Mouse (Mus musculus) CH12F3 (cell line): ENCODE results near the gene Fam178b.

Experiments
- in situ Hi-C: fragments of 300-500 bp; cut with MboI; formaldehyde crosslinking; loops from 2 replicates; pipeline ENCODE4 v1.14.3; 2020; ENCODE audit warnings: low sequenced_read_pairs

The Fam178b gene

GRCm38 (mm10) chr1:36682620-36683355 is at the start of gene Fam178b:
Fam178b (minus strand) TSS chr1:36683183.
- in situ Hi-C loops: no loop called here

- in situ Hi-C loops: no loop called here
Measured at GRCm38 (mm10) chr1:36724057-36724431, 41.1 kb upstream of the Fam178b start.

GRCm38 (mm10) chr1:36723146-36724056 is 40.4 kb upstream of the Fam178b start:
- in situ Hi-C loops: no loop called here

GRCm38 (mm10) chr1:36718786-36719185 is 35.8 kb upstream of the Fam178b start:
- in situ Hi-C loops: no loop called here

GRCm38 (mm10) chr1:36714311-36714710 is 31.3 kb upstream of the Fam178b start, which contains the start of gene Actr1b:
Actr1b (minus strand) TSS chr1:36714422.
- in situ Hi-C loops: no loop called here

GRCm38 (mm10) chr1:36711104-36711503 is 28.1 kb upstream of the Fam178b start:
- in situ Hi-C loops: no loop called here

GRCm38 (mm10) chr1:36709854-36710280 is 26.9 kb upstream of the Fam178b start, which contains the start of gene 4933424G06Rik:
4933424G06Rik (plus strand) TSS chr1:36710149.
- in situ Hi-C loops: no loop called here

GRCm38 (mm10) chr1:36709055-36709853 is 26.3 kb upstream of the Fam178b start:
- in situ Hi-C loops: no loop called here

GRCm38 (mm10) chr1:36708626-36709025 is 25.6 kb upstream of the Fam178b start:
- in situ Hi-C loops: no loop called here

- in situ Hi-C loops: no loop called here
Measured at GRCm38 (mm10) chr1:36707797-36708196, 24.8 kb upstream of the Fam178b start.

GRCm38 (mm10) chr1:36707166-36707565 is 24.2 kb upstream of the Fam178b start:
- in situ Hi-C loops: no loop called here

GRCm38 (mm10) chr1:36697030-36697429 is 14.0 kb upstream of the Fam178b start:
- in situ Hi-C loops: no loop called here

- in situ Hi-C loops: no loop called here
Measured at GRCm38 (mm10) chr1:36696411-36696810, 13.4 kb upstream of the Fam178b start.

- in situ Hi-C loops: no loop called here
Measured at GRCm38 (mm10) chr1:36694871-36695270, 11.9 kb upstream of the Fam178b start.

GRCm38 (mm10) chr1:36691271-36692155 is 8.5 kb upstream of the Fam178b start, which contains the start of gene Cox5b:
Cox5b (plus strand) TSS chr1:36691449.
- in situ Hi-C loops: no loop called here

- in situ Hi-C loops: no loop called here
Measured at GRCm38 (mm10) chr1:36690671-36691235, 7.8 kb upstream of the Fam178b start.

GRCm38 (mm10) chr1:36683810-36684467 is 956 bp upstream of the Fam178b start:
- in situ Hi-C loops: no loop called here

GRCm38 (mm10) chr1:36680893-36681292 is 2.1 kb downstream of the Fam178b start:
- in situ Hi-C loops: no loop called here

GRCm38 (mm10) chr1:36674936-36675335 is 8.0 kb downstream of the Fam178b start:
- in situ Hi-C loops: no loop called here
